Mouse (Mus musculus) brain, embryonic 14.5 days (tissue): ENCODE measurements around the gene Hey2. TPM values are rescaled to one million over a fixed set of nuclear protein-coding genes. Genes with fewer than 3 reads are reported as not detected.
A peak's percentile ranks its signal among the peaks of the same experiment; 100 is the strongest.

Experiments
- DNase-seq: peaks from one replicate; pipeline ENCODE4 v3.0.0-alpha.2; 2011; ENCODE audit warnings: low read depth
- CTCF ChIP-seq: fragments of 200-500 bp; IDR thresholded peaks from 2 replicates; pipeline ENCODE4 v1.5.1; 2012; ENCODE audit warnings: inconsistent platforms, mild to moderate bottlenecking, moderate library complexity, borderline replicate concordance; ENCODE audit not compliant: insufficient read depth, insufficient read length; ENCODE audit errors: extremely low read depth
- POLR2A ChIP-seq: fragments of 200-500 bp; IDR thresholded peaks from 2 replicates; pipeline ENCODE4 v1.6.1; 2012; ENCODE audit warnings: mild to moderate bottlenecking, inconsistent platforms, borderline replicate concordance; ENCODE audit not compliant: poor library complexity, insufficient read depth, insufficient read length, severe bottlenecking; ENCODE audit errors: extremely low read depth
- polyA plus RNA-seq: library from polyadenylated mRNA; depleted of rRNA; stranded (reverse); fragments of >200 nt; gene quantifications from 2 replicates; pipeline ENCODE4 v1.2.3, GENCODE M21; 2012

The Hey2 gene
- polyA plus RNA-seq, 1 experiment: 11.2 TPM

- no peak for TF ChIP-seq POLR2A
- TF ChIP-seq CTCF: peak; percentile 47; the same call in 1 of the 2 replicates
- DNase-seq: peak; percentile 94
Measured at GRCm38 (mm10) chr10:30810967-30811293, 31.7 kb downstream of the Hey2 start.

GRCm38 (mm10) chr10:30810247-30810966 lies 32.2 kb downstream of the Hey2 start:
- peak; percentile 37 for DNase-seq
- TF ChIP-seq POLR2A (no peak), CTCF (no peak)

- TF ChIP-seq POLR2A: no peak
- no peak for TF ChIP-seq CTCF
- peak; percentile 40 for DNase-seq
Measured at GRCm38 (mm10) chr10:30803587-30804253, 38.9 kb downstream of the Hey2 start.

- DNase-seq: peak; percentile 88
- TF ChIP-seq POLR2A (peak; percentile 73; the same call in 1 of the 2 replicates), CTCF (no peak)
Measured at GRCm38 (mm10) chr10:30802681-30803586, 39.7 kb downstream of the Hey2 start, which contains the start of gene Ncoa7. Gene Ncoa7 (minus strand): TSS chr10:30803326.

- DNase-seq: peak; percentile 76
- TF ChIP-seq CTCF (no peak), POLR2A (no peak)
Measured at GRCm38 (mm10) chr10:30802033-30802432, 40.6 kb downstream of the Hey2 start.

GRCm38 (mm10) chr10:30799713-30800450 lies 42.7 kb downstream of the Hey2 start:
- no peak for DNase-seq
- no peak for TF ChIP-seq POLR2A
- no peak for TF ChIP-seq CTCF

- no peak for DNase-seq
Measured at GRCm38 (mm10) chr10:30796469-30797261, 45.9 kb downstream of the Hey2 start.

GRCm38 (mm10) chr10:30791016-30791415 lies 51.6 kb downstream of the Hey2 start:
- DNase-seq: no peak
- no peak for TF ChIP-seq POLR2A

More at GRCm38 (mm10) chr10:30796469-30797261, 45.9 kb downstream of the Hey2 start:
- no peak for TF ChIP-seq CTCF
- TF ChIP-seq POLR2A: no peak

- no peak for TF ChIP-seq CTCF
- no peak for TF ChIP-seq POLR2A
- no peak for DNase-seq
Measured at GRCm38 (mm10) chr10:30789521-30789920, 53.1 kb downstream of the Hey2 start.

GRCm38 (mm10) chr10:30788340-30788721 lies 54.3 kb downstream of the Hey2 start:
- DNase-seq: no peak
- TF ChIP-seq CTCF (no peak), POLR2A (no peak)

GRCm38 (mm10) chr10:30787684-30788339 lies 54.8 kb downstream of the Hey2 start:
- no peak for TF ChIP-seq CTCF
- no peak for TF ChIP-seq POLR2A
- no peak for DNase-seq
